Comparison of ENCODE assay signal across 40 mouse cellular contexts in the genomic region with DNA sequence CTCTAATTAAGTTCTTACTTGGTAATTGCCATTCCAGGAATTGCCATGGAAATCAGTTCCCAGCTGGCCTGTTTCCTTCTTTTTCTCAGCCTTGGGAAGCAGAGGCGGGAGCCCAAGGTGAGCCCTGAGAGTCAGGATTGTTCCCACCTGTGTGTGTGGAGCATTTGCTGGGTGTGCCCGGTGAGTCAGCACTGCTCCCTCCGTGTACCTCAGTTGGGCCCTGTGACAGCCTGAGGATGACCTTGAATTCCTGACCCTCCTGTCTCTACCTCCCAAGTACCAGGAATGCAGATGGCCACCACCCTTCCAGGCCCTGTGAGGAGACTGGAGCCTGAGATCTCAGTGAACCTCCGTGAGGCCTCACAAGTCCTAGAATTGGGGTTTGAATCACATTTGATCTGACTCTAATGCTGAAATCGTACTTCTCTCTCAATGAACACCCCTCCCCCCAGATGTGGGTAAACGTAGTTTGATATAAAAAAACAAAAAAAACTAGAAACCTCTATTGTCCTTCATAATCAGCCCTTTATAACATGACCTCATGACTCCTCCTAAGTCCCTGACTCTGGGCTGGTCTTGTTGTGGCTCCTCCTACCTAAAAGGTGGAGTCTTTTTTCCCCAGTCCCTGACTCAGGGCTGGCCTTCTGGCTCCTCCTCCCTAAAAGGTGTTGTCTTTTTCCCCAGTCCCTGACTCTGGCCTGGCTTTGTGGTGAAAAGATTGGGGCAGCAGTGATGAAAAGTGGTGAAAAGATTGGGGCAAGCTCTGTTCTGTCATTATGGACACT. TPM values are rescaled to one million over a fixed set of nuclear protein-coding genes. Genes with fewer than 3 reads are reported as not detected.
A peak's percentile ranks its signal among the peaks of the same experiment; 100 is the strongest.
DNase-seq lines count a peak whose midpoint lies in the region; ATAC-seq and TF ChIP-seq lines count a peak whose summit lies in the region.
"Had no signal": no experiment of that assay in that cellular context is flagged by ENCODE, and none has a peak within 500 bp of the region (broad histone marks: within the 10 kb centered on the region; RNA-seq: fewer than 3 reads in every experiment).

No protein-coding gene starts in this region.

- no peak overlapping the region for H3K4me2 ChIP-seq in embryonic facial prominence, embryonic 15.5 days (replicated peaks)
- H3K4me2 ChIP-seq in stomach, postnatal 0 days (replicated peaks; ENCODE audit: low read depth): no peak overlapping the region
- H3K4me2 ChIP-seq: embryonic facial prominence, embryonic 12.5 days; forebrain, embryonic 12.5 days; kidney, embryonic 15.5 days; limb, embryonic 15.5 days; liver, embryonic 13.5 days had no signal

- intact Hi-C loops in heart, postnatal 25 days (cut with DNase I): no loop called here

- no peak overlapping the region for H3K4me3 ChIP-seq in heart, embryonic 10.5 days
- no peak overlapping the region for H3K4me3 ChIP-seq in embryonic facial prominence, embryonic 15.5 days (replicated peaks)
- no peak overlapping the region for H3K4me3 ChIP-seq in stomach, postnatal 0 days (ENCODE audit: low read depth, low read length)
- H3K4me3 ChIP-seq: embryonic facial prominence, embryonic 12.5 days; erythroblast, embryonic 14.5 days; forebrain, embryonic 12.5 days; kidney, embryonic 15.5 days; layer of hippocampus, adult 2 months; limb, embryonic 15.5 days; liver, embryonic 13.5 days had no signal

- no peaks in the 10 kb centered on the region for H3K27me3 ChIP-seq in heart, embryonic 10.5 days (ENCODE audit: insufficient read depth, poor library complexity, severe bottlenecking)
- H3K27me3 ChIP-seq in embryonic facial prominence, embryonic 15.5 days: no peaks in the 10 kb centered on the region
- H3K27me3 ChIP-seq in stomach, postnatal 0 days (ENCODE audit: control insufficient read depth, insufficient read depth, low read length): no peaks in the 10 kb centered on the region
- H3K27me3 ChIP-seq: embryonic facial prominence, embryonic 12.5 days; forebrain, embryonic 12.5 days; kidney, embryonic 15.5 days; limb, embryonic 15.5 days; liver, embryonic 13.5 days had no signal

- no peak for DNase-seq in heart, embryonic 10.5 days (ENCODE audit: low spot score)
- no peak for DNase-seq in heart, postnatal 25 days (ENCODE audit: low spot score)
- peak; percentile 97 for DNase-seq in R1 (ENCODE audit: low read depth, low spot score)
- DNase-seq in stomach, postnatal 0 days (ENCODE audit: low spot score): peak; percentile 42
- no peak for DNase-seq in lung, postnatal 36 days
- no peak for DNase-seq in layer of hippocampus, postnatal 10 days (ENCODE audit: low spot score in 2 of 2)
- DNase-seq: adrenal gland, adult 8-10 months; cerebellum, adult 8-10 months; cerebellum, postnatal 25 days; forebrain, postnatal 0 days; gastrocnemius, postnatal 10 days; heart, postnatal 14 days; kidney, adult 18-20 months; kidney, postnatal 25 days; left cerebral cortex, postnatal 4 days; liver, embryonic 13.5 days; lung, adult 18-20 months; midbrain, embryonic 14.5 days; spleen, adult 18-20 months had no signal

- WGBS in heart, embryonic 10.5 days: 77% methylated on average over 6 of the region's 6 CpGs
- WGBS in embryonic facial prominence, embryonic 15.5 days: 64% methylated on average over 6 of the region's 6 CpGs
- WGBS in stomach, postnatal 0 days: 56% methylated on average over 6 of the region's 6 CpGs

- TF ChIP-seq EP300 in stomach, postnatal 0 days (optimal IDR thresholded peaks at IDR 0.05): no peak

- H3K9ac ChIP-seq in embryonic facial prominence, embryonic 15.5 days: no peak overlapping the region
- H3K9ac ChIP-seq in stomach, postnatal 0 days (ENCODE audit: low read length): no peak overlapping the region
- H3K9ac ChIP-seq: embryonic facial prominence, embryonic 12.5 days; forebrain, embryonic 12.5 days; forebrain, postnatal 0 days; kidney, embryonic 15.5 days; limb, embryonic 15.5 days; liver, embryonic 13.5 days had no signal

- TF ChIP-seq CTCF in stomach, postnatal 0 days (IDR thresholded peaks at IDR 0.05; ENCODE audit: low read depth): no peak

- H3K27ac ChIP-seq in heart, embryonic 10.5 days: 0 out of 2 replicates have a peak overlapping the region, but pooled peaks have one; percentile 6
- no peak overlapping the region for H3K27ac ChIP-seq in embryonic facial prominence, embryonic 15.5 days (replicated peaks)
- H3K27ac ChIP-seq in stomach, postnatal 0 days (replicated peaks): no peak overlapping the region
- H3K27ac ChIP-seq: embryonic facial prominence, embryonic 12.5 days; forebrain, embryonic 12.5 days; kidney, embryonic 15.5 days; layer of hippocampus, adult 2 months; limb, embryonic 15.5 days; liver, embryonic 13.5 days; macrophage had no signal

- H3K9me3 ChIP-seq in heart, embryonic 10.5 days: no peaks in the 10 kb centered on the region
- H3K9me3 ChIP-seq in embryonic facial prominence, embryonic 15.5 days (replicated peaks): no peaks in the 10 kb centered on the region
- no peaks in the 10 kb centered on the region for H3K9me3 ChIP-seq in stomach, postnatal 0 days (ENCODE audit: control insufficient read depth, low read length)
- H3K9me3 ChIP-seq: embryonic facial prominence, embryonic 12.5 days; forebrain, embryonic 12.5 days; G1E; kidney, embryonic 15.5 days; limb, embryonic 15.5 days; liver, embryonic 13.5 days had no signal

- ATAC-seq in embryonic facial prominence, embryonic 15.5 days (ENCODE audit: insufficient number of reproducible peaks, low FRiP score, low TSS enrichment, low read depth): 0 out of 2 replicates have a peak, but pooled peaks have one; percentile 24
- ATAC-seq in stomach, postnatal 0 days (ENCODE audit: low FRiP score, low TSS enrichment): peak; percentile 82
- ATAC-seq in monocyte, adult 5-6 weeks (replicated peaks; ENCODE audit: insufficient number of reproducible peaks, low FRiP score, low TSS enrichment, poor library complexity, severe bottlenecking): no peak
- ATAC-seq: forebrain, postnatal 0 days; hindbrain, embryonic 16.5 days; lung, postnatal 0 days had no signal

- no peaks in the 10 kb centered on the region for H3K36me3 ChIP-seq in heart, embryonic 10.5 days
- H3K36me3 ChIP-seq in embryonic facial prominence, embryonic 15.5 days: no peaks in the 10 kb centered on the region
- no peaks in the 10 kb centered on the region for H3K36me3 ChIP-seq in stomach, postnatal 0 days (ENCODE audit: control insufficient read depth, insufficient read depth, low read length)
- H3K36me3 ChIP-seq: embryonic facial prominence, embryonic 12.5 days; forebrain, embryonic 12.5 days; G1E; kidney, embryonic 15.5 days; limb, embryonic 15.5 days; liver, embryonic 13.5 days had no signal

- peaks cover 3% of the 10 kb centered on the region; the same call in 1 of the 2 replicates for H3K4me1 ChIP-seq in heart, embryonic 10.5 days
- H3K4me1 ChIP-seq in embryonic facial prominence, embryonic 15.5 days: no peaks in the 10 kb centered on the region
- no peaks in the 10 kb centered on the region for H3K4me1 ChIP-seq in stomach, postnatal 0 days (replicated peaks; ENCODE audit: control insufficient read depth, insufficient read depth)
- H3K4me1 ChIP-seq: embryonic facial prominence, embryonic 12.5 days; forebrain, embryonic 12.5 days; kidney, embryonic 15.5 days; liver, embryonic 13.5 days had no signal

RNA-seq across cellular contexts. Expression of a gene that starts 36.4 kb away (rescaled TPM):
- polyA plus RNA-seq in heart, embryonic 10.5 days (2016; fragmentation: Nextera tagmentation; extraction: Ambion mirVana): 12.5 and 19.3 TPM in 2 replicates
- total RNA-seq in heart, postnatal 25 days (2021): 1 to 10 TPM; 3.0 to 3.7 TPM
- 22.2 and 23.9 TPM in 2 replicates for polyA plus RNA-seq in embryonic facial prominence, embryonic 15.5 days (2015; fragmentation: Nextera tagmentation; extraction: Ambion mirVana)
- 8.6 and 8.8 TPM in 2 replicates for polyA plus RNA-seq in stomach, postnatal 0 days (2015; fragmentation: Nextera tagmentation; extraction: Ambion mirVana)
- 8.2 to 12.2 TPM (median 11.8 TPM) in 3 replicates for total RNA-seq in monocyte, adult 5-6 weeks (2017)
- total RNA-seq in layer of hippocampus, postnatal 10 days (2021): 10 to 100 TPM; 20.2 to 21.5 TPM
- polyA plus RNA-seq: G1E had no signal

RNA-seq across cellular contexts. Expression of a gene that starts 48.8 kb away (rescaled TPM):
- not detected in 2 replicates for polyA plus RNA-seq in heart, embryonic 10.5 days (2016; fragmentation: Nextera tagmentation; extraction: Ambion mirVana)
- total RNA-seq in heart, postnatal 25 days (2021): not detected
- not detected in 2 replicates for polyA plus RNA-seq in embryonic facial prominence, embryonic 15.5 days (2015; fragmentation: Nextera tagmentation; extraction: Ambion mirVana)
- polyA plus RNA-seq in stomach, postnatal 0 days (2015; fragmentation: Nextera tagmentation; extraction: Ambion mirVana): not detected in 2 replicates
- not detected in 3 replicates for total RNA-seq in monocyte, adult 5-6 weeks (2017)
- total RNA-seq in layer of hippocampus, postnatal 10 days (2021): not detected
- total RNA-seq: adrenal gland, adult 8-10 months; adrenal gland, postnatal 4 days; forebrain, postnatal 0 days; G1E; gastrocnemius, postnatal 10 days; heart, adult 8-10 months; heart, postnatal 14 days; layer of hippocampus, adult 2 months; layer of hippocampus, postnatal 25 days; left cerebral cortex, postnatal 4 days; megakaryocyte-erythroid progenitor cell, adult 5-6 weeks; neutrophil, adult 5-6 weeks had no signal
- polyA plus RNA-seq: embryonic facial prominence, embryonic 12.5 days; erythroblast, embryonic 14.5 days; forebrain, embryonic 12.5 days; forebrain, postnatal 0 days; G1E; gonadal fat pad, adult 2 months; heart, embryonic 14.5 days; hindbrain, embryonic 11.5 days; hindbrain, embryonic 16.5 days; kidney, embryonic 15.5 days; limb, embryonic 15.5 days; liver, embryonic 13.5 days; lung, postnatal 0 days; macrophage; midbrain, embryonic 14.5 days; neural tube, embryonic 11.5 days had no signal

RNA-seq across cellular contexts. Expression of a gene that starts 59.2 kb away (rescaled TPM):
- polyA plus RNA-seq in heart, embryonic 10.5 days (2016; fragmentation: Nextera tagmentation; extraction: Ambion mirVana): 31.2 and 37.7 TPM in 2 replicates
- 1 to 10 TPM; 1.3 to 1.6 TPM for total RNA-seq in heart, postnatal 25 days (2021)
- polyA plus RNA-seq in embryonic facial prominence, embryonic 15.5 days (2015; fragmentation: Nextera tagmentation; extraction: Ambion mirVana): 23.0 and 24.5 TPM in 2 replicates
- polyA plus RNA-seq in stomach, postnatal 0 days (2015; fragmentation: Nextera tagmentation; extraction: Ambion mirVana): 8.0 and 8.1 TPM in 2 replicates
- total RNA-seq in monocyte, adult 5-6 weeks (2017): not detected in 3 replicates
- total RNA-seq in layer of hippocampus, postnatal 10 days (2021): under 1 TPM; 0.11 to 0.32 TPM
- total RNA-seq: layer of hippocampus, adult 2 months; megakaryocyte-erythroid progenitor cell, adult 5-6 weeks; neutrophil, adult 5-6 weeks had no signal
- polyA plus RNA-seq: erythroblast, embryonic 14.5 days; G1E; macrophage had no signal

Comparison
In these comparisons a context has a peak if more than half of its experiments do, and no peak if none do; other contexts are left out.
1. DNase-seq: peak in R1 (single experiment) and stomach, postnatal 0 days (single experiment); none in heart, embryonic 10.5 days (single experiment), heart, postnatal 25 days (single experiment), lung, postnatal 36 days (single experiment) and layer of hippocampus, postnatal 10 days (0 of 2).